Mouse (Mus musculus): ENCODE data around the gene Smchd1. TPM values are rescaled to one million over a fixed set of nuclear protein-coding genes. Genes with fewer than 3 reads are reported as not detected.

Gene Smchd1
- 26.4 TPM for polyA plus RNA-seq (2014; fragmentation: Illumina TruSeq; extraction: RNeasy Lipid Tissue Mini Kit (QIAGEN cat#74804); ENCODE audit: low read depth, low replicate concordance)

DNA sequence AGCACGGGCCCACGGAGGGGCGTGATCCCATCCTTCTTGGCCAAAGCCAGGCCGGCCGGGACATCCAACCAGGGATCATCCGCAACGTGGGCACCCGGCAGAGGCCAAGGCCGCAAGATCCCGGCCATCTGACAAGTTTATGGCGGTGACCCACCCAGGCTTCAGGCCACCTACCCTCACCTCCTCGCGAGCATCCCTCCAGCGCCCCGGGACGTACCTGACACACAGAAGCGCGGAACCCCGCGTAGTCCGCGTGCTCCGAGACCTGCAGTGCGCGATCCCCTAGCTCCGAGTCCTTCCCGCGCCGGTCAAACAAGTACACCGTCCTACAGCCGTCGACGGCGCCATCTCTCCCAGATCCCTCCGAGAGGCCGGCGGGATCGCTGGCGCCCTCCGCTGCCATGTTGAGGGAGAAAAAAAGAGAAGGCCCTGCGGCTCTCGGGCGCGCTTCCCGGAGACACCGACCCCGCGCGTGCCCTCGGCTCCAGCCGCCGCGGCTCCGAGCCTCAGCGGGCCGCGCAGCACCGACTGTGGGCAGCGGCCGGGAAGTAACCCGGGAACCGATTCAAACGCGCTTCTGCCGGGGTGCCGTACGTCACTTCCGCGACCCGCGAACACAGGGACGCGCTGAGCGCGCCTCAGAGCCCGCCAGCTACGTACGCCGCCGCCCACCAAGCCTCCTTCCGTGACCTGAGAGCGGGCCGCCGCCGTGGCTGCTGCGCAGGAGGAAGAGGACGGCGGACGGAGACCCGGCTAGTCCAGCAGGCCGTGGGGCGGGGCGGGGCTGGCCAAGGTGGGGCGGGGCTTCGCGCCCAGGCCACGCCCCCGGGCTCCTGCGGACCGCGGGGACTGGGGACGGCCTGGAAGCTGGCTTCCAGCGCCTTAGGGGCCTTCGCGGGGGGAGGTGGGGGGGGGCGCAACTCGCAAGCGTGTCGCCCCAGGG lies at the start of gene Smchd1:
TSS of gene Smchd1 (minus strand) at position 582 of the 943 bp plus-strand sequence.

GRCm38 (mm10) chr17:71459818-71460217 lies 15.3 kb downstream of the Smchd1 start, which contains the start of gene Gm4707:
TSS of gene Gm4707 (minus strand) at chr17:71459918.

GRCm38 (mm10) chr17:71311340-71312171 lies 163.6 kb downstream of the Smchd1 start, which contains the start of gene Emilin2:
TSS of gene Emilin2 (minus strand) at chr17:71311978.

Other genes with a start within 250 kb of the Smchd1 start
- 17.9 TPM for gene Emilin2, start 163.4 kb downstream of the Smchd1 start, polyA plus RNA-seq (2014; fragmentation: Illumina TruSeq; extraction: RNeasy Lipid Tissue Mini Kit (QIAGEN cat#74804); ENCODE audit: low read depth, low replicate concordance)
- gene Gm4707, start 15.4 kb downstream of the Smchd1 start, polyA plus RNA-seq (2014; fragmentation: Illumina TruSeq; extraction: RNeasy Lipid Tissue Mini Kit (QIAGEN cat#74804); ENCODE audit: low read depth, low replicate concordance): not detected
- 1.3 TPM for gene Ndc80, start 51.5 kb upstream of the Smchd1 start, polyA plus RNA-seq (2014; fragmentation: Illumina TruSeq; extraction: RNeasy Lipid Tissue Mini Kit (QIAGEN cat#74804); ENCODE audit: low read depth, low replicate concordance)
- gene Spdya, start 76.7 kb upstream of the Smchd1 start, polyA plus RNA-seq (2014; fragmentation: Illumina TruSeq; extraction: RNeasy Lipid Tissue Mini Kit (QIAGEN cat#74804); ENCODE audit: low read depth, low replicate concordance): 2.5 TPM
- 30.3 TPM for gene Wdr43, start 140.6 kb upstream of the Smchd1 start, polyA plus RNA-seq (2014; fragmentation: Illumina TruSeq; extraction: RNeasy Lipid Tissue Mini Kit (QIAGEN cat#74804); ENCODE audit: low read depth, low replicate concordance)
- gene Togaram2, start 197.9 kb upstream of the Smchd1 start, polyA plus RNA-seq (2014; fragmentation: Illumina TruSeq; extraction: RNeasy Lipid Tissue Mini Kit (QIAGEN cat#74804); ENCODE audit: low read depth, low replicate concordance): 3.0 TPM

Measured in adipose tissue, adult 10 weeks (tissue).